Mouse (Mus musculus) fat pad, adult 2 months (tissue): ENCODE results near the gene Kctd10.

Experiments
- DNase-seq: peaks from one replicate; pipeline ENCODE4 v3.0.0-alpha.2; 2011; ENCODE audit warnings: low read depth, low spot score; ENCODE audit errors: extremely low read depth

Gene Kctd10

GRCm38 (mm10) chr5:114351490-114351889 is 28.8 kb downstream of the Kctd10 start:
- DNase-seq: no peak

DNA sequence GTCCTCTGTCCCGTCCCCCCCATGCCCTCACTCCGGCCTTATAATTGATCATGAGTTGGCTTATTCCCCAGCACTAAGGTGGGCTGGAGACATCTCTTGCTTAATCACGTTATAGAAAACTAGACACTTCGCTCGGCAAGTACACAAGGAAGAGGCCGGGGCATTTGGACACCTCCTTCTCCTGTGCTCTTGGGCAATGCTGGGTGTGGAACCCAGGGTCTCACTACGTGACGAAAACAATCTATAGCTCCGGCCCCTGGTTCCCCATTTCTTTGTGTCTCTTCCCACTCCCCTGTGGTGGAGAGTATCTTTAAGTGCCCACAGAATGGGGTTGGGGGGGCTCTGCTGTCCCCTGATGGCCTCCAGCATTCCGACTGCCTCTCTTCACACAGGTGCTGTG is 33.3 kb downstream of the Kctd10 start:
- no peak for DNase-seq

- DNase-seq: no peak
These were observed 34.8 kb downstream of the Kctd10 start for GRCm38 (mm10) chr5:114345538-114345937.

DNA sequence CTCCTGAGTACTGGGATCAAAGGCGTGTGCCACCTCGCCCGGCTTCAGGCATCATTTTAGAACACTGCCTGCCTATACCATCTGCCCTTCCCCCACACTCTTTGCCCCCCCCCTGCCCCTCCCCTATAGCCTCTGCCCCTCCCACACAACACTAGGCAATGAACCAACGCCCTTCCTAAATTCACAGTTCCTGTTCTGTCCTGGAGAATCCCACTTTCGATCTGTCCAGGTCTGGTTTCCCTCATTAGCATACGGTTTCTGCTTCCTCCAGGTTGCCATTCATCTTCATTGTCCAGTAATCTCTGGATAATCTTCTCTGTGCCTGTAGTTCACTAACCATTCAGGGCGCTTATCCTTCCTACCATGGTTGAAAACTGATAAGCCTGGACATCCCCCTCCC is 36.7 kb downstream of the Kctd10 start:
- no peak for DNase-seq

DNA sequence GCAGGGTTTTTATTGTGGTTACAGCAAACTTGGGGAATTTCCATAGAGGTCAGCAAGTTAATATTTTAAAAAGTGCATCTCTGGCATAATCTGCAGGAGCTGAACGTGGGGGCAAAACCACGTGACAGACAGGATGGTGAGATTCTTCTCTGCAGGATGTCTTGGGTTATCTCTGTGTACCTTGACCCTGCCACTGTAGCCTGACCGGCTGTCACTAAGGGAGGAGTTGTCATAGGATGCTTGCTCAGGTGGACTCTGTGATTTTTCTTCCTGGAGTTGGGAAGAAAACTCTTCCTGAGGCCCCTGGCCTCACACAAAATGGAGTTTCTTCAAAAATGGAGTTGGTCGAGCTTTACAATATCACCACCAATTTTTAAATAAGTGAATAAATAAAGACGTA is 37.3 kb downstream of the Kctd10 start:
- DNase-seq: no peak

GRCm38 (mm10) chr5:114323791-114324507 is 56.4 kb downstream of the Kctd10 start:
- DNase-seq: no peak

DNA sequence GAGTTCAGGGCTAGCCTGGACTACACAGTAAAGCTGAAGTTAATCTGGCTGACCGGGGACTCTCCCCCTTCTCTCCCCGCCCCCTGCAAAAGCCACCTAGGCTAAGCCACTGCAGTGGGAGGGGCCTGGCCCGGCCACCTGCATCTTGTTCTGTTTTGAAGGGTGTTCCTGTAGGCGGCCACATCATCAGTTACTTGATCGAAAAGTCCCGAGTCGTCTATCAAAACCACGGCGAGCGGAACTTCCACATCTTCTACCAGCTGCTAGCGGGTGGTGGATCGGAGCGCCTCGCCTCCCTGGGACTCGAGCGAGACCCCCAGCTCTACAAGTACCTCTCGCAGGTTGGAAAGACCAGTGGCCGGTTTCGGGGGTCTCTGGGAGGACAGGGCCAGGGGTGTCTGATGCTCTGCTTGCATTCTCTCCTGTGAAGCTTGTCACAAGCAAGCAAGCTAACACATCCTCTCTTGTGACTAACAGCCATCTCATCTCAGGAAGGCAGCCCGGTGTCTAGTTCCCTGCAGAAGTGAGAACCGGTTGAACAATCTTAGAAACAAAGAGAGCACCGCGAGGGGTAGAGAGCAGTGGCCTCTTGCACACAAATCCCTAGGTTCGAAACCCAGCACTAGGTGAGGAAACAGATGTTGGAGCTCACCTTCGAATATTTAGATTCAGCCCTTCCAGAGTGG is 57.1 kb downstream of the Kctd10 start:
- DNase-seq: no peak
